8 mouse cellular contexts compared by ENCODE assay signal in genomic region chr9:61947402-61948346, GRCm38 (mm10). TPM values are rescaled to one million over a fixed set of nuclear protein-coding genes. Genes with fewer than 3 reads are reported as not detected.
A peak's percentile ranks its signal among the peaks of the same experiment; 100 is the strongest.
DNase-seq lines count a peak whose midpoint lies in the region; ATAC-seq and TF ChIP-seq lines count a peak whose summit lies in the region.

No protein-coding gene starts in this region.

- DNase-seq in A20 (ENCODE audit: low read depth, low spot score) = peak; percentile 92
- peak; percentile 73 for DNase-seq in adrenal gland, postnatal 25 days
- peak; percentile 95 for DNase-seq in embryonic facial prominence, embryonic 11.5 days (ENCODE audit: low spot score)
- peak; percentile 81 to 82 for DNase-seq in heart, adult 18-20 months
- peak; percentile 79 for DNase-seq in kidney, adult 18-20 months
- peak; percentile 83 for DNase-seq in limb, embryonic 14.5 days (ENCODE audit: low spot score)
- DNase-seq in spleen, postnatal 36 days (ENCODE audit: low spot score in 2 of 2) = peak; percentile 70 to 74

- peak overlapping the region; percentile 60 for H3K4me2 ChIP-seq in embryonic facial prominence, embryonic 11.5 days (ENCODE audit: low read depth, low read length)
- peak overlapping the region; percentile 99 for H3K4me2 ChIP-seq in limb, embryonic 14.5 days (replicated peaks; ENCODE audit: low read depth, low read length, severe bottlenecking)
- H3K4me2 ChIP-seq in midbrain, embryonic 16.5 days (ENCODE audit: low read length) = peak overlapping the region; percentile 100

- no peak overlapping the region for H3K27ac ChIP-seq in embryonic facial prominence, embryonic 11.5 days (replicated peaks; ENCODE audit: low read depth, low read length)
- H3K27ac ChIP-seq in limb, embryonic 14.5 days (replicated peaks; ENCODE audit: low read depth, low read length) = no peak overlapping the region
- peak overlapping the region; percentile 63; the same call in 1 of the 2 replicates for H3K27ac ChIP-seq in midbrain, embryonic 16.5 days (ENCODE audit: low read length)

- ATAC-seq in embryonic facial prominence, embryonic 11.5 days (replicated peaks; ENCODE audit: insufficient number of reproducible peaks, low FRiP score, low TSS enrichment, low read depth) = peak; percentile 78
- ATAC-seq in limb, embryonic 14.5 days (ENCODE audit: low FRiP score, low read depth) = peak; percentile 80
- ATAC-seq in midbrain, embryonic 16.5 days = peak; percentile 87

- peak overlapping the region; percentile 26 for H3K9ac ChIP-seq in embryonic facial prominence, embryonic 11.5 days (replicated peaks; ENCODE audit: low read length)
- peak overlapping the region; percentile 40; the same call in 1 of the 2 replicates for H3K9ac ChIP-seq in limb, embryonic 14.5 days (ENCODE audit: low read depth, low read length, severe bottlenecking)
- H3K9ac ChIP-seq in midbrain, embryonic 16.5 days (ENCODE audit: low read depth, low read length) = peak overlapping the region; percentile 62

- no peaks in the 10 kb centered on the region for H3K9me3 ChIP-seq in embryonic facial prominence, embryonic 11.5 days (replicated peaks; ENCODE audit: control insufficient read depth, low read length)
- H3K9me3 ChIP-seq in limb, embryonic 14.5 days (ENCODE audit: control insufficient read depth, low read length) = no peaks in the 10 kb centered on the region
- no peaks in the 10 kb centered on the region for H3K9me3 ChIP-seq in midbrain, embryonic 16.5 days (replicated peaks; ENCODE audit: control insufficient read depth, low read length, poor library complexity, severe bottlenecking)

- no peaks in the 10 kb centered on the region for H3K4me1 ChIP-seq in embryonic facial prominence, embryonic 11.5 days (ENCODE audit: control insufficient read depth, insufficient read depth, low read length)
- peaks cover 12% of the 10 kb centered on the region for H3K4me1 ChIP-seq in limb, embryonic 14.5 days (ENCODE audit: control insufficient read depth, insufficient read depth, low read length)
- H3K4me1 ChIP-seq in midbrain, embryonic 16.5 days (ENCODE audit: control insufficient read depth, insufficient read depth, low read length) = peaks cover 12% of the 10 kb centered on the region

- no peak for TF ChIP-seq POLR2A in limb, embryonic 14.5 days (IDR thresholded peaks at IDR 0.05; ENCODE audit: borderline replicate concordance, extremely low read depth, insufficient read depth, insufficient read length)

- WGBS in embryonic facial prominence, embryonic 11.5 days = 7% methylated on average over 24 of the region's 24 CpGs
- whole genome bisulfite sequencing in limb, embryonic 14.5 days = 6% methylated on average over 24 of the region's 24 CpGs
- WGBS in midbrain, embryonic 16.5 days = 4% methylated on average over 24 of the region's 24 CpGs

- peak overlapping the region; percentile 67 for H3K4me3 ChIP-seq in embryonic facial prominence, embryonic 11.5 days (ENCODE audit: low read depth, low read length)
- H3K4me3 ChIP-seq in limb, embryonic 14.5 days (replicated peaks; ENCODE audit: low read length) = peak overlapping the region; percentile 63
- H3K4me3 ChIP-seq in midbrain, embryonic 16.5 days (ENCODE audit: low read depth, low read length) = peak overlapping the region; percentile 61

- H3K27me3 ChIP-seq in embryonic facial prominence, embryonic 11.5 days (ENCODE audit: control insufficient read depth, insufficient read depth, low read length) = no peaks in the 10 kb centered on the region
- no peaks in the 10 kb centered on the region for H3K27me3 ChIP-seq in limb, embryonic 14.5 days (ENCODE audit: control insufficient read depth, insufficient read depth, low read length)
- no peaks in the 10 kb centered on the region for H3K27me3 ChIP-seq in midbrain, embryonic 16.5 days (ENCODE audit: control insufficient read depth, insufficient read depth, low read depth, low read length)

- H3K36me3 ChIP-seq in embryonic facial prominence, embryonic 11.5 days (replicated peaks; ENCODE audit: control insufficient read depth, insufficient read depth, low read depth, low read length) = no peaks in the 10 kb centered on the region
- H3K36me3 ChIP-seq in limb, embryonic 14.5 days (ENCODE audit: control insufficient read depth, insufficient read depth, low read length) = peaks cover 6% of the 10 kb centered on the region
- H3K36me3 ChIP-seq in midbrain, embryonic 16.5 days (ENCODE audit: control insufficient read depth, insufficient read depth, low read length) = no peaks in the 10 kb centered on the region

RNA-seq across cellular contexts. Expression of gene Kif23, which starts 1.1 kb away (rescaled TPM):
- total RNA-seq in adrenal gland, postnatal 25 days (2021) = 12.0 and 13.8 TPM in 2 replicates
- polyA plus RNA-seq in embryonic facial prominence, embryonic 11.5 days (2014; fragmentation: Nextera tagmentation; extraction: Ambion mirVana) = 121 and 127 TPM in 2 replicates
- total RNA-seq in heart, adult 18-20 months (2021) = 1 to 10 TPM; 1.2 to 3.1 TPM
- 66.8 and 88.9 TPM in 2 replicates for polyA plus RNA-seq in limb, embryonic 14.5 days (2012; rRNA removed)
- 94.4 and 98.8 TPM in 2 replicates for polyA plus RNA-seq in limb, embryonic 14.5 days (2014; fragmentation: Nextera tagmentation; extraction: Ambion mirVana)
- 10.1 and 12.9 TPM in 2 replicates for polyA plus RNA-seq in midbrain, embryonic 16.5 days (2015; fragmentation: Nextera tagmentation; extraction: Ambion mirVana)

RNA-seq across cellular contexts. Expression of gene Rplp1, which starts 33.3 kb away (rescaled TPM):
- 1,828 and 1,881 TPM in 2 replicates for total RNA-seq in adrenal gland, postnatal 25 days (2021)
- polyA plus RNA-seq in embryonic facial prominence, embryonic 11.5 days (2014; fragmentation: Nextera tagmentation; extraction: Ambion mirVana) = 1,072 and 1,174 TPM in 2 replicates
- 1,000 to 10,000 TPM; 1,497 to 1,660 TPM for total RNA-seq in heart, adult 18-20 months (2021)
- 8,964 and 9,963 TPM in 2 replicates for polyA plus RNA-seq in limb, embryonic 14.5 days (2012; rRNA removed)
- 1,860 and 2,018 TPM in 2 replicates for polyA plus RNA-seq in limb, embryonic 14.5 days (2014; fragmentation: Nextera tagmentation; extraction: Ambion mirVana)
- polyA plus RNA-seq in midbrain, embryonic 16.5 days (2015; fragmentation: Nextera tagmentation; extraction: Ambion mirVana) = 818 and 819 TPM in 2 replicates
